Mouse (Mus musculus) liver, adult 2 months (tissue): ENCODE data around the gene Abi1.

Experiments used
- CTCF ChIP-seq: fragments of 200-500 bp; IDR thresholded peaks from 2 replicates; pipeline ENCODE4 v1.5.1; 2011; ENCODE audit warnings: low read depth, low read length, control low read depth
- POLR2A ChIP-seq: fragments of 200-500 bp; IDR thresholded peaks from 2 replicates; pipeline ENCODE4 v1.6.1; 2011; ENCODE audit warnings: low read length, control low read depth; ENCODE audit not compliant: insufficient read depth; ENCODE audit errors: extremely low read depth

GRCm38 (mm10) chr2:22961681-22962080 lies 78.4 kb downstream of the Abi1 start:
- TF ChIP-seq POLR2A (no peak), CTCF (no peak)
